Mouse (Mus musculus) small intestine, adult 2 months (tissue): ENCODE data around the gene Rusc2.

ENCODE experiments used
- CTCF ChIP-seq: fragments of 200-500 bp; IDR thresholded peaks from 2 replicates; pipeline ENCODE4 v1.5.1; 2012; ENCODE audit warnings: low read depth, mild to moderate bottlenecking, control low read depth, inconsistent platforms, low read length, moderate library complexity, mixed read lengths; ENCODE audit not compliant: insufficient replicate concordance, insufficient read length; ENCODE audit errors: extremely low read depth
- POLR2A ChIP-seq: fragments of 200-500 bp; IDR thresholded peaks from 2 replicates; pipeline ENCODE4 v1.6.1; 2012; ENCODE audit warnings: low read depth, mild to moderate bottlenecking, control low read depth, inconsistent platforms, low read length, moderate library complexity

DNA sequence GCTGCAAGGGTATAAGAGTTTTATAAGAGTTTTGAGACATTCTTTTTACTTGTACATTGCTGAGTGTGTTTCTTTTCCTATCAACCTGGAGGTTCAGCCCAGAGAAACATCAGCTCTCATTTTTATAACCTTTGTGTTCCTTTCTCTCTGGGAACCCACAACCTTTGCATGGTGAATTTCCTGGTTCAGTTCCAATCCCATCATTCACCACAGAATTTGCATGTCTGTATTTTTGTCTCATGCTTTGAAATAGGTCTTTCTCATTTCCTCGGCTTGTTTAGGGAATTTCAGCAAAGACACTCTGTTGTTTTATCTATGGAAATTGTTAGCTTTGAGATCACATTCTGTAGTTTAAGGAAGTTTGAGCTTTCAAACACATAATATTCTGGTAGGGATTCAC lies 91.9 kb downstream of the Rusc2 start:
- TF ChIP-seq POLR2A (no peak), CTCF (no peak)
